Mouse (Mus musculus): ENCODE data around the gene Fbxl13. TPM values are rescaled to one million over a fixed set of nuclear protein-coding genes. Genes with fewer than 3 reads are reported as not detected.
A peak's percentile ranks its signal among the peaks of the same experiment; 100 is the strongest.

Fbxl13 gene
- polyA plus RNA-seq, 1 experiment from 2014 or later: 0.15 TPM

DNA sequence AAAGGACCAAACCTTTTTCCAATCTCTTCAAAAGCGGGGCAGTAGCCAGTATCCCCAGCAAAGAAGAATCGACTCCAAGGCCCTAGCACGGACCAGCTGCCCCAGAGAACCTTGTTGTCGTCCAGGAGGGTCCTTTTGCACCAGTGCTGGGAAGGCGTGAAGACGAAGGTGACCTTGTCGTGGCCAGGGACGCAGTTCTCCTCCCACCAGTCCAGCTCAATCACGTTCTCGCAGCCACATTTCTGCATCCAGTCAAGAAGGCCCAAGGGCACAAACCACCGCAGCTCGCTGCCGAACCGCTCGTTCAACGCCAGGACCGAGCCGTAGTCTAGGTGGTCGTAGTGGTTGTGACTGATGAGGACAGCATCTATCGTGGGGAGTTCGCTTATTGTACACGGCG lies 30.1 kb upstream of the Fbxl13 start:
- DNase-seq (ENCODE audit: low read depth, low spot score) (no peak), ATAC-seq (no peak)
- H3K27me3 ChIP-seq: no peaks in the 10 kb centered on the region
- TF ChIP-seq CTCF (IDR thresholded peaks at IDR 0.05): no peak
- CTCF ChIA-PET: interaction anchor here (0.6 to 2.9 kb wide), 2 partner anchors 60 to 100 kb away, joined by 3 to 12 read pairs; no protein-coding TSS in a partner anchor
- POLR2A ChIA-PET: interaction anchor here (1.5 kb wide), 1 partner anchor 11 kb away, joined by 3 read pairs; no protein-coding TSS in a partner anchor
- in situ Hi-C loops (cut with MboI; ENCODE audit: low pct_unique_long_range_greater_than_20kb): no loop called here

DNA sequence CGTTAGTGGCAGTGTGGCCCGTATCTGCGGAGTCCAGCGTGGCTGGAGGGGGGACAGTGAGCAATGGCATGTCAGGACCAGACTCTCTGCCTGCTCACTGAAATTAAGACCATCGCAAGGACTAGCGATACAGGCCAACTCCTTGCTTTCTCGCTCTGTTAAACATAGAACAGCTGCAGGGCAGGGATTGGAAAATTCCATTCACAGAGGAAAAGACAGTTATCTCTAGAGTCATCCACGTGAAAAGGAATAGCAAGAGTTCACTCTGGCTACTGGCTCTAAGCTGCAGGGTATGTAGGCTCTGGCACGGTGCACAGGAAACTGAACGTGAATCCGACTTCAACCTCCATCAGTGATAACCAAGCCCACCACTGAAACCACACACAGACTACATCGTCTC lies 29.6 kb upstream of the Fbxl13 start:
- ATAC-seq (peak; percentile 87), DNase-seq (ENCODE audit: low read depth, low spot score) (no peak)
- in situ Hi-C loops (cut with MboI; ENCODE audit: low pct_unique_long_range_greater_than_20kb): no loop called here
- ChIA-PET CTCF (interaction anchor here (2.9 kb wide), 1 partner anchor 61 kb away, joined by 12 read pairs; no protein-coding TSS in a partner anchor), POLR2A (interaction anchor here (1.5 kb wide), 1 partner anchor 11 kb away, joined by 3 read pairs; no protein-coding TSS in a partner anchor)
- no peaks in the 10 kb centered on the region for H3K27me3 ChIP-seq
- TF ChIP-seq CTCF (IDR thresholded peaks at IDR 0.05): no peak

DNA sequence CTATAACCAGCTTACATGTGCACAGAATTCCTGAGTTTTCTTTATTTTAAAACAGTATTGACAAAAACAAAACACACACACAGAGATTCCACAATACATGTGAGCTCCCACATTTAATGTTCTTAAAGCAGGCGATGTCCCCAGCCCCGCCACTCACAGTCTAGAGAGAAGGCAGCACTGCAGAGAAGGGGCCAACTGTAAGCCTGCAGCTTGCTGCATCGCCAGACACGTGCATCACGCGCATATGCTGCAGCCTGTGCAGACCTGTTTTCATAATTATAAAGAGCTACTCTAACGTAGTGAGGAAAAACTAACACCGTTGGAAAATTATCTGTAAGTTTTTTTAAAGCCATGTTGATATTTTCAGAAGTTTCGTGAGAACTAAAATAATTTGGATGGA lies 28.3 kb upstream of the Fbxl13 start:
- ChIA-PET CTCF (interaction anchor here (1.2 to 2.9 kb wide), 2 partner anchors 58 to 62 kb away, joined by 3 to 12 read pairs; no protein-coding TSS in a partner anchor), POLR2A (no interaction called here)
- in situ Hi-C loops (cut with MboI; ENCODE audit: low pct_unique_long_range_greater_than_20kb): no loop called here
- H3K27me3 ChIP-seq: no peaks in the 10 kb centered on the region
- TF ChIP-seq CTCF (IDR thresholded peaks at IDR 0.05): no peak
- ATAC-seq (no peak), DNase-seq (ENCODE audit: low read depth, low spot score) (no peak)

DNA sequence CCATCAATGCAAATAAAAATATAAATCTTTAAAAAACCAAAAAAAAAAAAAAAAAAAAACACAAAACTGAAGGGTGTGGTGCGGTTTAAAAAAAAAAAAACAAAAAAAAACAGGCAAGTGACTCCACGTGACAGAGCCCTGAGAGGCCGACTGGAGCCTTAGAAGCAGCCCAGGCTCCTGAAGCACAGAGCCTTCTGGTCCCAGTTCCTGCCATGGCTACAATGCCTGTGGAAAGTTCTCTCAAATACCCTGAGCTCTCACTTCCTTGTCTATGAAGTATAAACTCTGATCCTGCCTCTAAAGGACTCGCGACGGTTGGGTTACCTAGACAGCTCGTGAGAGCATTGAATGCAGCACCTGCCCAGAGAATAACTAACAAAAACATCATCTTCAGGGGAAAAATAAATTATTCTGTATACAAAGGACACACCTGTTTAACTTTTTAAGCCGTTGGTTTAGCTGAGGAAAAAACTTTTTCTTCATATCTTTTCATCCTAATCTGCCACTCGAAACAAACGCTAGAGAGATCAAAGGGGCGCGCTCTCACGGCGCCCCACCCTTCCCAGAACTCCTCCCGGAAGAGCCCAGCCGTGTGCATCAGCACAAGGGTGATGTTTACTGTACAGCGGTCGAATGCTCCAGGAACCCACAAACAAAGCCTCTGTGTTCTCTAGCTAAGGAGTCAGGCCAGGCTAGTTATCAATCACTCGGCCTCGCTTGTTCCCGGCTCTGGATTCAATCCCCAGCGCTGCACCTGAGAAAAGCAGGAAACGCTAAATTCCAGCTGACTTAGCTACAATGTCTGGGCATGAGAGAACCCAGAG lies 27.6 kb upstream of the Fbxl13 start:
- in situ Hi-C loops (cut with MboI; ENCODE audit: low pct_unique_long_range_greater_than_20kb): no loop called here
- ChIA-PET CTCF (interaction anchor here (1.2 kb wide), 2 partner anchors 59 to 63 kb away, joined by 3 to 4 read pairs; no protein-coding TSS in a partner anchor), POLR2A (no interaction called here)
- no peaks in the 10 kb centered on the region for H3K27me3 ChIP-seq
- no peak for TF ChIP-seq CTCF (IDR thresholded peaks at IDR 0.05)
- no peak for ATAC-seq
- DNase-seq (ENCODE audit: low read depth, low spot score): no peak

DNA sequence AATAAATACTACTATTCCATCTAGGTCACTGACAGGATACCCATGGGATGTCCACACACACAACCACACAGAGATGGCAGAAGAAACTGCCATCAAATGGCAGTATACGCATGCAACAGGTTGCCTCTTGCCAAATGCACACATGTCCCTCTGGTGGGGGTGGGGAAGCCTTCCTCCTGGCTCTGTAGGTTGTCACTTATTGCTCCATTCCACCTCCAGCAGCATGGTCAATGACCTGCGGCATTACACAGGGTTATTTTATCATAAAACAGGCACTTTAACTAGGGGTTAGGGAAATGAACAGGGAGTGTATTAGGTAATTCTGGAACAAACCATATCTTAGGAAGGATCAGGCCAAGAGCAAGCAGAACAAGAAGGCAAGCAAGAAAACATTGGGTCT lies 23.9 kb upstream of the Fbxl13 start:
- CTCF ChIA-PET: interaction anchor here (1.1 kb wide), 1 partner anchor 67 kb away, joined by 3 read pairs; the partner anchor contains the start of gene Pmpcb
- no peak for TF ChIP-seq CTCF (IDR thresholded peaks at IDR 0.05)
- DNase-seq (ENCODE audit: low read depth, low spot score): no peak
- ATAC-seq: no peak
- POLR2A ChIA-PET: no interaction called here
- no peaks in the 10 kb centered on the region for H3K27me3 ChIP-seq
- in situ Hi-C loops (cut with MboI; ENCODE audit: low pct_unique_long_range_greater_than_20kb): no loop called here

DNA sequence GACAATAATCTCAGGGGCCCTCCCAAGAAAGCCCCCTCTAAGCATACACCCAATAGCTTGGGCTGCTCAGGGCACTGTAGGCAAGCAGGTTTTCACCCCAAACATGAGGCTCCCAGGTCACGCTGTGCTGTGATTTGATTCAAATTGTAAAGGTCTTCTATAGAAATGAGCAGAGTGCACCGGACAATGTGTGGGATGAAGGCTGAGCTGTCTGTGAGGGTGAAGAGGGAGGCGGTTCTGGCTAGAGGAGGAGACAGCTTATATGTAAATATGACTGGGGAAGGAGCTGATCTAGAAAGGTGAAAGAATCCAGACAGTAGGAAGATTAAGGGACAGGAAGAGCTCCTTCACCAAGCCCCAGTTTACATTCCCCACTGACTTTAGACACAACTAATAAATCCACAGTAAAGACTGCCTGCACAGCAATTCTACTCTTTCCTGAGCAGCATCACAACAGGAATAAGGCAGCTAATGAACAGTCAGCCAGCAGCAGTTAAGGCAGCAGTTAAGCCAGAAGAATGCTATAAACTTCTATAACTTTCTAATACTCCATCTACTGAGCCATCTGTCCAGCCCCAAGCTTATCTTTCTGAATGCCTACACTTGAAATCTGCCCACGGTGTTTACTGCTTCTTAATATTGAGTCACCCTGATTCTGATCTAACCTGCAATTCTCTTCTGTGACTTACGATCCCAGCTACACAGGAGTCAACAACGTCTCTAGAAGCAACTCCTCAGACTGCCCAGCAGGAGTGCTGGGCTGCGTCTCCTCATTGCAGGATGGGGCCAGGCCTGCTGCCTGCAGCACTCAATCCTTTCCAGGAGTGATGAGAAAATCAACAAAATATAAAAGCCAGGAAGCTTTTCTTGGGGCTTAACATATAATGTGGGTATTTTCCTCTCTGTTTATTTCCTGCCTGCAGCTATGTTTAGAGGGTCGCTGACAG lies 22.0 kb upstream of the Fbxl13 start:
- POLR2A ChIA-PET: no interaction called here
- in situ Hi-C loops (cut with MboI; ENCODE audit: low pct_unique_long_range_greater_than_20kb): no loop called here
- no peaks in the 10 kb centered on the region for H3K27me3 ChIP-seq
- no peak for ATAC-seq
- TF ChIP-seq CTCF (IDR thresholded peaks at IDR 0.05): no peak
- DNase-seq (ENCODE audit: low read depth, low spot score): no peak
- CTCF ChIA-PET: interaction anchor here (1.0 to 1.6 kb wide), 4 partner anchors 10 to 67 kb away, joined by 3 to 4 read pairs (median 3); no protein-coding TSS in a partner anchor

DNA sequence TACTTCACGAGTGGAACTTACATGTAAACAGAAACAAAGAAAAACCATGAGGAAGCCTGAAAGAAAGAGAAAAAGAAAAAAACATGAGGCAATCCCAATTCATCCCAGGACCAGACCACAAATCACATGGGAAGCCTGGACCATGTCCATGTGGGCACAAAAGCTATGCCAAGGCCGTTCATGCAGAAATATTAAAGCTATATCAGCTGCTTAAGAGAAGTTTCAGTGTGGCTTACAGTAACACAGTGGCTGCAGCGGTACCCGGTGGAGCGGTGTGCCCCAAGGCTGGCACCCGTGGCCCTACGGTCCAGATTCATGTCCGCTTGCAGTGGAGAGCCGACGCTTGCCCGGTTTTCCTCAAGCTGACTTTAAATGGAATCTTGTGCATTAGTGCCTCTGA lies 17.6 kb upstream of the Fbxl13 start:
- ChIA-PET CTCF (no interaction called here), POLR2A (no interaction called here)
- ATAC-seq: peak; percentile 32
- H3K27me3 ChIP-seq: no peaks in the 10 kb centered on the region
- no peak for TF ChIP-seq CTCF (IDR thresholded peaks at IDR 0.05)
- peak; percentile 38 for DNase-seq (ENCODE audit: low read depth, low spot score)
- in situ Hi-C loops (cut with MboI; ENCODE audit: low pct_unique_long_range_greater_than_20kb): no loop called here

DNA sequence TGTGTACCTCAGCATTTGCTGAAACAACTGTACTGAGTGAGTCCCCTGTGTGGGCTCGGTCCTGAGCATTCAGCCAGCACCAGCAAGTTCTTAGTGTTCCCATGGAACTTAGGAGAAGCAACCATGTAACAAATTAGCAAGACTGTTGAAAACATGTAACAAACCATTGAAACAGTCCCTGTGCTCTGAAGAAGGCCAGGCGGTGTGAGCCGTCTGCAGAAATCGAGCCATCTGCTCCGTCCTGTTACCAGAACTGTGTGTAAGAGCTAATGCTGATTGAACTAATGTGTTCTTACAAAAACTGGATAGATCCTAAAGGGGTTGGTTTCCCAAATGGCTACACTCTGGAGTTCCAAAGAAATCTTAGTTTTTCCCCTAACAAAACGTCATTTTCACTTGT lies 15.4 kb upstream of the Fbxl13 start:
- ChIA-PET CTCF (interaction anchor here (0.9 to 1.9 kb wide), 2 partner anchors 40 to 75 kb away, joined by 3 to 6 read pairs; partner anchors contain the start of gene Napepld), POLR2A (no interaction called here)
- ATAC-seq: no peak
- no peak for DNase-seq (ENCODE audit: low read depth, low spot score)
- in situ Hi-C loops (cut with MboI; ENCODE audit: low pct_unique_long_range_greater_than_20kb): no loop called here
- no peaks in the 10 kb centered on the region for H3K27me3 ChIP-seq
- TF ChIP-seq CTCF (IDR thresholded peaks at IDR 0.05): no peak

DNA sequence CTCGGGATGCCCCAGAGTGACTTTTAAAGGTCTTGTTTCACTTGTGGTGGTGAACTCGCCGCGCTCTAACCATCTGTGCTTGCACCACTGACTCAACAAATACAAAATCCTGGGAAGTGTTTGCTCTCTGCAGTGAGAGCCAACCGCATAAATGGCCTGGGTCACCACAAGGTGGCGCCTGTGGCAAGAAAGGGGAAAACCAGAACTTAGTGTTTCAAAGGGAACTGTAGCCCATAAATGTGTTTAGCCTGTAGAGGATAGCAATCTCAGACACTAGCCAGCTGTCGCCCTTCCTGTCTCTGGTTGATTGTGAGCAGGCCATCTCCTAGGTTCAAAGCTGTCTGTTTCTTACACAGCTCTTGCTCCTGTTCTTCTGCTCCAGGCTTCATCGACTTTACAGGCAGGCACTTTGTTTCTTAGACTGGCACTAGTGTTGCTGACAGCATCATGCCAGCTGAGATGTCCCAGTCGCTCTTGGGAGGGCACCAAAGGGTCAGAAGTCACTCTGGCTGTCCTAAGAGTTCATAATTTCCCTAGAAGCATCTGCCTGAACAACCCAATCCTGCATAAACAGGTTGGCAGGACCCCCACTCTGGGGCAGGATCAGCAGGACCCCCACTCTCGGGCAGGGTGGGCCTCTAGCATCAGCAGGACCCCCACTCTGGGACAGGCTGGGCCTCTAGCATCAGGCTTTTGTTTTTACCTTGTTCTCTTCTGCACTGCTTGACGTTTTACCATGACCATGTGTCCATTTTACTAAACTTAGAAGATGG lies 13.4 kb upstream of the Fbxl13 start:
- CTCF ChIA-PET: interaction anchor here (0.6 to 1.7 kb wide), 6 partner anchors 12 to 78 kb away, joined by 3 to 9 read pairs (median 5); partner anchors contain the start of gene Napepld
- peak; percentile 89 for ATAC-seq
- H3K27me3 ChIP-seq: no peaks in the 10 kb centered on the region
- POLR2A ChIA-PET: no interaction called here
- in situ Hi-C loops (cut with MboI; ENCODE audit: low pct_unique_long_range_greater_than_20kb): no loop called here
- peak; percentile 49 for DNase-seq (ENCODE audit: low read depth, low spot score)
- TF ChIP-seq CTCF (IDR thresholded peaks at IDR 0.05): peak; percentile 97
